Mouse (Mus musculus): ENCODE measurements around the gene Itga9. TPM values are rescaled to one million over a fixed set of nuclear protein-coding genes. Genes with fewer than 3 reads are reported as not detected.

The Itga9 gene
- polyA plus RNA-seq, 1 experiment from 2014 or later = 23.8 TPM

GRCm38 (mm10) chr9:118887734-118888133 lies 281.2 kb downstream of the Itga9 start:
- peaks cover 10% of the 10 kb centered on the region; the same call in 1 of the 2 replicates for H3K36me3 ChIP-seq
- 91% methylated on average over 8 of the region's 8 CpGs for WGBS
- H3K4me3 ChIP-seq = no peak overlapping the region
- H3K9me3 ChIP-seq = no peaks in the 10 kb centered on the region
- H3K9ac ChIP-seq = no peak overlapping the region
- peaks cover 25% of the 10 kb centered on the region for H3K4me1 ChIP-seq
- no peak for ATAC-seq (ENCODE audit: borderline replicate concordance, extremely low read depth, low FRiP score, low TSS enrichment)
- H3K27me3 ChIP-seq = no peaks in the 10 kb centered on the region
- H3K27ac ChIP-seq = no peak overlapping the region
- no peak overlapping the region for H3K4me2 ChIP-seq

GRCm38 (mm10) chr9:118890149-118890548 lies 283.7 kb downstream of the Itga9 start:
- Histone ChIP-seq H3K4me3 (no peak overlapping the region), H3K27me3 (no peaks in the 10 kb centered on the region), H3K27ac (no peak overlapping the region), H3K9me3 (no peaks in the 10 kb centered on the region), H3K36me3 (peaks cover 10% of the 10 kb centered on the region; the same call in 1 of the 2 replicates), H3K4me2 (no peak overlapping the region), H3K4me1 (peaks cover 25% of the 10 kb centered on the region), H3K9ac (no peak overlapping the region)
- WGBS = 74% methylated on average over 4 of the region's 4 CpGs
- ATAC-seq (ENCODE audit: borderline replicate concordance, extremely low read depth, low FRiP score, low TSS enrichment) = no peak

DNA sequence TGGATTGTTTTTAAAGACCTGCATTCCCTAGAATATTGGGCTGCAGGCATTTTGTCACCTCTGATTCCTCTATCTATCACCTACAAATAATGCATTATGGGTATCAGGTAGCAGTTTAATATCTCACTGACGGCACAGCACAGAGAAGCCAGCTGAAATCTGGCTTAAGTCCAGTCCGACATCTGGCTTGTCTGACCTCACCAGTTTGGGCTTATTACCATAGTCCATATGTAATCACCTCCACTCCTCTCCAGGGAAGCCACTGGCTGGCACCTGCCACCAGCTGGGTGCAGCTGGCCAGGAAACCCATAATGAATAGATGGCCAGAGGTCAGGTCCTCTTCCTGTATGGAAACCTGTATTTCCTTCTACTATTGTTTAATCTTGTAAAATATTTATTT lies 284.2 kb downstream of the Itga9 start:
- no peak; the same call in 1 of the 2 replicates for ATAC-seq (ENCODE audit: borderline replicate concordance, extremely low read depth, low FRiP score, low TSS enrichment)
- Histone ChIP-seq H3K27me3 (no peaks in the 10 kb centered on the region), H3K9ac (no peak overlapping the region), H3K4me1 (peaks cover 25% of the 10 kb centered on the region), H3K4me2 (no peak overlapping the region), H3K9me3 (no peaks in the 10 kb centered on the region), H3K4me3 (no peak overlapping the region), H3K27ac (peak overlapping the region; percentile 59; the same call in 1 of the 2 replicates), H3K36me3 (peaks cover 10% of the 10 kb centered on the region; the same call in 1 of the 2 replicates)
- 43% methylated on average over 2 of the region's 2 CpGs for WGBS

GRCm38 (mm10) chr9:118891068-118891467 lies 284.6 kb downstream of the Itga9 start:
- Histone ChIP-seq H3K4me2 (no peak overlapping the region), H3K27ac (peak overlapping the region; percentile 59), H3K9me3 (no peaks in the 10 kb centered on the region), H3K27me3 (no peaks in the 10 kb centered on the region), H3K4me3 (no peak overlapping the region), H3K4me1 (peaks cover 25% of the 10 kb centered on the region), H3K36me3 (peaks cover 10% of the 10 kb centered on the region; the same call in 1 of the 2 replicates), H3K9ac (no peak overlapping the region)
- 71% methylated on average over 6 of the region's 6 CpGs for WGBS
- no peak for ATAC-seq (ENCODE audit: borderline replicate concordance, extremely low read depth, low FRiP score, low TSS enrichment)

DNA sequence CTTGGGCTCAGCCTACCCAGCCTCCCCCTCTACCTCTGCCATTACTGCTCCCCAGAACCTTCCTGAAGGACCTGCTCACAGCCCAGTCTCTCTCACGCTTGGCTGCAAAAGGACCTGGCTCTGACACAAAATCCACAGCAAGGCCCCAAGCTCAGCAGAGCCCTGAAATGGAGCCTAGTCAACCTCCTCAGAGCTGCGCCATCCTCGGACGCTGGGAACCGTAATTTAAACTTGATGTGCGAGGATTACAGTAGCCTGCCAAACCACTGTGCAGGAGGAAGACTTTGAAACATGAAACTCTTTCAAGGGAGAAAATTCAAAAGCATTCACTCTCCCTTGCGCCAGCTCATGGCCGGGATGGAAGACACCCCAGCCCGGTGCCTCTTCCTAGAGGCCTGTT lies 285.1 kb downstream of the Itga9 start:
- H3K4me1 ChIP-seq = peaks cover 25% of the 10 kb centered on the region
- WGBS = 53% methylated on average over 9 of the region's 9 CpGs
- no peak overlapping the region for H3K4me2 ChIP-seq
- H3K27me3 ChIP-seq = no peaks in the 10 kb centered on the region
- no peak overlapping the region for H3K4me3 ChIP-seq
- H3K27ac ChIP-seq = peak overlapping the region; percentile 59
- H3K9ac ChIP-seq = no peak overlapping the region
- peaks cover 10% of the 10 kb centered on the region; the same call in 1 of the 2 replicates for H3K36me3 ChIP-seq
- ATAC-seq (ENCODE audit: borderline replicate concordance, extremely low read depth, low FRiP score, low TSS enrichment) = no peak
- H3K9me3 ChIP-seq = no peaks in the 10 kb centered on the region

DNA sequence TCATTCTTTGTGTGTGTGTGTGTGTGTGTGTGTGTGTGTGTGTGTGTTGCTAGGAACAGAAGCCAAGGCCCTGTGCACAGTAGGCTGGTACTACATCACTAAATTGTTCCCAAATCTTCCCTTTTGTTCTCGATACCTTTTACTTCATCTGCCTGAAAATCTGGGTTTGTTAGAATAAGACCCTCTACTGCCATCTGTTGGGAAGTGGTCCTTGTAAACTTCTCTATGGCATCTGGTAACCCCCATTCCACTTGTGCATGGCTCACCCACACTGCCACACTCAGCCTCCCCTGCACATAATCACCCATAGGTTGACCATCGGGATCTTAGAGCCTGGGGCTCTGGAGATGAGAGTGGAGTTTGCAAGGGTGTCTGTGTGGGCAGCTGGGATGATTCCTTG lies 288.6 kb downstream of the Itga9 start:
- ATAC-seq (ENCODE audit: borderline replicate concordance, extremely low read depth, low FRiP score, low TSS enrichment) = no peak
- Histone ChIP-seq H3K36me3 (peaks cover 4% of the 10 kb centered on the region), H3K27ac (no peak overlapping the region), H3K4me1 (peaks cover 18% of the 10 kb centered on the region), H3K27me3 (no peaks in the 10 kb centered on the region), H3K9me3 (no peaks in the 10 kb centered on the region), H3K4me2 (no peak overlapping the region), H3K9ac (no peak overlapping the region), H3K4me3 (no peak overlapping the region)
- 67% methylated on average over 2 of the region's 2 CpGs for WGBS

GRCm38 (mm10) chr9:118900677-118901076 lies 294.2 kb downstream of the Itga9 start:
- H3K27ac ChIP-seq = no peak overlapping the region
- ATAC-seq (ENCODE audit: borderline replicate concordance, extremely low read depth, low FRiP score, low TSS enrichment) = no peak
- no peaks in the 10 kb centered on the region for H3K27me3 ChIP-seq
- WGBS = 52% methylated on average over 2 of the region's 2 CpGs
- no peaks in the 10 kb centered on the region for H3K9me3 ChIP-seq
- no peak overlapping the region for H3K4me3 ChIP-seq
- no peak overlapping the region for H3K9ac ChIP-seq
- no peak overlapping the region for H3K4me2 ChIP-seq
- no peaks in the 10 kb centered on the region for H3K4me1 ChIP-seq
- peaks cover 4% of the 10 kb centered on the region for H3K36me3 ChIP-seq

- Histone ChIP-seq H3K9ac (no peak overlapping the region), H3K4me1 (no peaks in the 10 kb centered on the region; the same call in none of the 2 replicates), H3K36me3 (peaks cover 4% of the 10 kb centered on the region), H3K4me3 (no peak overlapping the region), H3K9me3 (no peaks in the 10 kb centered on the region), H3K27me3 (no peaks in the 10 kb centered on the region), H3K4me2 (no peak overlapping the region), H3K27ac (no peak overlapping the region)
- ATAC-seq (ENCODE audit: borderline replicate concordance, extremely low read depth, low FRiP score, low TSS enrichment) = no peak
- 64% methylated on average over 6 of the region's 6 CpGs for WGBS
Observed at GRCm38 (mm10) chr9:118901917-118902316, 295.4 kb downstream of the Itga9 start.

- whole genome bisulfite sequencing = 44% methylated on average over 18 of the region's 18 CpGs
- Histone ChIP-seq H3K9me3 (no peaks in the 10 kb centered on the region), H3K4me1 (peaks cover 5% of the 10 kb centered on the region), H3K27ac (no peak overlapping the region), H3K27me3 (no peaks in the 10 kb centered on the region), H3K9ac (no peak overlapping the region), H3K4me2 (no peak overlapping the region), H3K36me3 (no peaks in the 10 kb centered on the region), H3K4me3 (no peak overlapping the region)
- ATAC-seq (ENCODE audit: borderline replicate concordance, extremely low read depth, low FRiP score, low TSS enrichment) = peak; percentile 44; the same call in 1 of the 2 replicates
Observed at GRCm38 (mm10) chr9:118907934-118908620, 301.6 kb downstream of the Itga9 start.

- WGBS = 76% methylated on average over 9 of the region's 9 CpGs
- H3K4me2 ChIP-seq = no peak overlapping the region
- H3K27ac ChIP-seq = no peak overlapping the region
- no peak overlapping the region for H3K4me3 ChIP-seq
- no peaks in the 10 kb centered on the region for H3K27me3 ChIP-seq
- H3K36me3 ChIP-seq = no peaks in the 10 kb centered on the region
- peaks cover 9% of the 10 kb centered on the region for H3K4me1 ChIP-seq
- no peaks in the 10 kb centered on the region for H3K9me3 ChIP-seq
- ATAC-seq (ENCODE audit: borderline replicate concordance, extremely low read depth, low FRiP score, low TSS enrichment) = no peak
- H3K9ac ChIP-seq = no peak overlapping the region
Observed at GRCm38 (mm10) chr9:118913048-118913447, 306.6 kb downstream of the Itga9 start.

GRCm38 (mm10) chr9:118913613-118914012 lies 307.1 kb downstream of the Itga9 start:
- Histone ChIP-seq H3K36me3 (no peaks in the 10 kb centered on the region), H3K9ac (no peak overlapping the region), H3K4me2 (no peak overlapping the region), H3K9me3 (no peaks in the 10 kb centered on the region), H3K4me1 (peaks cover 8% of the 10 kb centered on the region), H3K27me3 (no peaks in the 10 kb centered on the region), H3K4me3 (no peak overlapping the region), H3K27ac (no peak overlapping the region)
- 79% methylated on average over 3 of the region's 3 CpGs for WGBS
- no peak for ATAC-seq (ENCODE audit: borderline replicate concordance, extremely low read depth, low FRiP score, low TSS enrichment)

GRCm38 (mm10) chr9:118914589-118914988 lies 308.1 kb downstream of the Itga9 start:
- Histone ChIP-seq H3K9ac (no peak overlapping the region), H3K9me3 (no peaks in the 10 kb centered on the region), H3K4me1 (peaks cover 8% of the 10 kb centered on the region), H3K4me3 (no peak overlapping the region), H3K27ac (no peak overlapping the region), H3K4me2 (peak overlapping the region; percentile 26; the same call in 1 of the 2 replicates), H3K36me3 (no peaks in the 10 kb centered on the region), H3K27me3 (no peaks in the 10 kb centered on the region)
- WGBS = 12% methylated on average over 8 of the region's 8 CpGs
- ATAC-seq (ENCODE audit: borderline replicate concordance, extremely low read depth, low FRiP score, low TSS enrichment) = no peak

All from lung, embryonic 15.5 days (tissue).